Mouse (Mus musculus) heart, embryonic 15.5 days (tissue): ENCODE results near the gene Dnajc3. TPM values are rescaled to one million over a fixed set of nuclear protein-coding genes. Genes with fewer than 3 reads are reported as not detected.

Source experiments
- ATAC-seq: fragments of 200-750 bp; cut with Nextera tagmentation; replicated peaks from 2 replicates; pipeline ENCODE4 v1.8.0; 2017; ENCODE audit warnings: low read depth, moderate TSS enrichment; ENCODE audit not compliant: insufficient number of reproducible peaks, insufficient read depth, low FRiP score
- H3K27ac ChIP-seq: fragments of 300-500 bp; sonication (generic); 2 replicates; pipeline ENCODE4 v1.5.1; 2015; ENCODE audit warnings: mild to moderate bottlenecking, inconsistent platforms
- H3K27me3 ChIP-seq: fragments of 300-500 bp; sonication (generic); 2 replicates; pipeline ENCODE4 v1.6.1; 2015; ENCODE audit warnings: inconsistent platforms
- H3K36me3 ChIP-seq: fragments of 300-500 bp; sonication (generic); 2 replicates; pipeline ENCODE4 v1.6.1; 2015; ENCODE audit warnings: mild to moderate bottlenecking, inconsistent platforms
- H3K4me1 ChIP-seq: fragments of 300-500 bp; sonication (generic); replicated peaks from 2 replicates; pipeline ENCODE4 v1.6.1; 2015; ENCODE audit warnings: inconsistent platforms
- H3K4me2 ChIP-seq: fragments of 300-500 bp; sonication (generic); 2 replicates; pipeline ENCODE4 v1.6.1; 2015; ENCODE audit warnings: inconsistent platforms, mild to moderate bottlenecking, moderate library complexity
- H3K4me3 ChIP-seq: fragments of 300-500 bp; sonication (generic); 2 replicates; pipeline ENCODE4 v1.5.1; 2015; ENCODE audit warnings: mild to moderate bottlenecking, inconsistent platforms
- H3K9ac ChIP-seq: fragments of 300-500 bp; sonication (generic); 2 replicates; pipeline ENCODE4 v1.6.1; 2015; ENCODE audit warnings: mild to moderate bottlenecking, inconsistent platforms
- H3K9me3 ChIP-seq: fragments of 300-500 bp; sonication (generic); replicated peaks from 2 replicates; pipeline ENCODE4 v1.6.1; 2016; ENCODE audit warnings: inconsistent platforms
- WGBS: fragments of 180-500 bp; shearing (Covaris S2); methylation state at CpG from one replicate; pipeline ENCODE4 v1.1.7; 2015; ENCODE audit warnings: mixed read lengths; 5-methylcytosine and 5-hydroxymethylcytosine counted together
- polyA plus RNA-seq: library from polyadenylated mRNA; unstranded; fragments of >200 nt; fragmentation: Nextera tagmentation; extraction: Ambion mirVana; gene quantifications from 2 replicates; pipeline ENCODE4 v1.2.1, GENCODE M21; 2015

The Dnajc3 gene
- polyA plus RNA-seq, 1 experiment from 2014 or later, result 24.9 TPM

DNA sequence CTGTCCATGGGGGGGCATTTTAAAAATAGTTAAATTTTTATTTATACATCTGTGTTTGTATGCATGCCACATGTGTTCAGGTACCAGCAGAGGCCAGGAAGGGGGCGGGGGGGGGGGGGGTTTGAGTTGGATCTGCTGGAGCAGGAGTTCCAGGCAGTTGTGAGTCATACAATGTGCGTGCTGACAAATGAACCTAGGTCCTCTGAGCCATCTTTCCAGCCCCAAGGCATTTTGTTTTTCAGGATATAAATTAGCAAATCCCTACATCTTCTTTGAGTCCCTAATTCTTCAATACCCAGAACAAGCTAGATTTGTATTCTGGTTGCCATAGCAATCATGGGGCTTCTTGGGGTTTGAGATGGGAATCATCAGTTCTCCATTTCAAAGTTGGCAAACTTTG, 6.6 kb upstream of the Dnajc3 start:
- no peaks in the 10 kb centered on the region for H3K27me3 ChIP-seq
- no peak overlapping the region for H3K4me2 ChIP-seq
- no peaks in the 10 kb centered on the region for H3K36me3 ChIP-seq
- H3K9ac ChIP-seq, result no peak overlapping the region
- H3K4me1 ChIP-seq, result no peaks in the 10 kb centered on the region
- H3K9me3 ChIP-seq, result no peaks in the 10 kb centered on the region
- 86% methylated on average over 1 of the region's 2 CpGs for WGBS
- H3K27ac ChIP-seq, result no peak overlapping the region
- ATAC-seq, result no peak
- no peak overlapping the region for H3K4me3 ChIP-seq

DNA sequence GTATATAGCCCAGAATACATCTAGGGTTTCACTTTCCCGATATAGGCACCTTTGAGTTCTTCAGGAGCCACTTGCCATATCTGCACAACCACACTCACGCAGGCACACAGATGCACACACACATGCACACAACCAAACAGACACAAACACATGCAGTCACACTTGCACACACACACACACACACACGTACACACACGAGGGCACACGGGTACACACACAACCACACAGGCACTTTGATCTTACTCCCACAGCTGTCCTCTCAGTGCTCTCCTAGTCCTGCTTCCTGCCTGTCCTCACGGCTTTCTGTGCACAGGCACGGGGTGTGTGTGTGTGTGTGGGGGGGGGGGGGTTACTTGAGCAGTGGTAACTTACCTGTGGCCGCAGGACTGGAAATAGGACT, 4.8 kb upstream of the Dnajc3 start:
- no peak overlapping the region for H3K4me2 ChIP-seq
- no peak for ATAC-seq

DNA sequence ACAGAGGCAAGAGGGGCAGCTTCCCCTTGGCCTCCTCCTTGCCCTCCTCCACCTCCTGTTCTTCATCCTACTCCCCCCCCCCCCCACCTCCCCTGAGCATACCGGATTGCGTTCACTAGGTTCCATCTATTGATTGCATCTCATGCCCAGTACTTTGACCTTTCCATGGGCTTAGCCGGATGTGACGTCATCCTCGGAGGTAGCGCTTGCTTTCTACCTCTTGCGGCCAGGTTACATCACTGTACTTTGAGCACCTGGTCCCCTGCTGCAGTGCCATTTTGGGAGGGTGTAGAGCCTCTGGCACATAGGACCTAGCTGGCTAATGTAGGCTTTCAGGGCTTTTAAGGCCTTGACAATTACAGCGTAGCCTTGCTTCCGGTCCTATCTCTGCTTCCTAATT, 3.1 kb upstream of the Dnajc3 start:
- Histone ChIP-seq H3K36me3 (no peaks in the 10 kb centered on the region), H3K27me3 (no peaks in the 10 kb centered on the region), H3K9ac (no peak overlapping the region), H3K4me2 (no peak overlapping the region), H3K4me1 (peaks cover 18% of the 10 kb centered on the region), H3K27ac (no peak overlapping the region), H3K9me3 (no peaks in the 10 kb centered on the region), H3K4me3 (no peak overlapping the region)
- WGBS, result 87% methylated on average over 9 of the region's 9 CpGs
- no peak for ATAC-seq

More for the DNA sequence above, 4.8 kb upstream of the Dnajc3 start:
- H3K27me3 ChIP-seq, result no peaks in the 10 kb centered on the region
- H3K36me3 ChIP-seq, result no peaks in the 10 kb centered on the region
- H3K27ac ChIP-seq, result no peak overlapping the region
- H3K4me3 ChIP-seq, result no peak overlapping the region
- H3K9ac ChIP-seq, result no peak overlapping the region
- 61% methylated on average over 8 of the region's 8 CpGs for WGBS
- peaks cover 6% of the 10 kb centered on the region for H3K4me1 ChIP-seq
- H3K9me3 ChIP-seq, result no peaks in the 10 kb centered on the region

DNA sequence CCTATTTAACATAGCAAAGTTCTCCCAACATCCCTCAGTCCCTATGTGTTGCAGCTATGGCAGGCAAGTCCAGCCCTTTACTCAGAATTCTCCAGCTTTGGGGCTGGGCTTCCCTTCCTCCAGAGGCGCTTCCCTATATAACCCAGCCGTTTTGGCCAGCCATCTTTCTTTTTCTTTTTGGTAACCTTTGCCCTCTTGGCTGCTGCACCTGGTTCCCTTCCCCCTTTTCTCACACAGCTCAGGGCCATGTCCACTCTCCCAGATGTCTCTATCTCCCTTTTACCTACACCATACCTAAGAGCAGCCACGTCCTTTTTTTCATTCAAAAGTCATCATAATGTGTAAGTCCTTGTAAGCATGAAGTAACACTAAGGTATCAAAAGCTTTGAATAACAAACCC, 1.5 kb upstream of the Dnajc3 start:
- WGBS, result 64% methylated on average over 3 of the region's 3 CpGs

DNA sequence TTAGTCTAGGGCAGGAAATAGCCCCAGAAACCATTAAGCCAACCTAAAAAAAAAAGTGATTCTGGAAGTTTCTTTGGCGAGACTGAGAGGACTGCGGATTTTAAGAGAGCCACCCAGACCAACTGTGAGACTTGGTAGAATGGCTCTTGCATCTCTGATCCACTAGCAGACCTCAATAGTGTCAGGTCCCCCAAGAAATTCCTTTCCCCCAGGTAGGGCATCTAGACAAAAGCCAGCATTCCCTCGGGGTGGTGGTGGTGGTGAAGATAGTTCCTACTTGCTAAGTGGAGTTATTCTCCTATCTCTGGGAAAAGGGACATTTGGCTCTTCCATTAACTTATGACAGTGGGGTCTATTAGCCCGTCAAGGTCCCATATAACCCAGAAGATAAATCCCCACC, 824 bp upstream of the Dnajc3 start:
- Histone ChIP-seq H3K9me3 (no peaks in the 10 kb centered on the region), H3K4me1 (peaks cover 29% of the 10 kb centered on the region), H3K4me3 (peak overlapping the region; percentile 86), H3K4me2 (peak overlapping the region; percentile 80), H3K27ac (peak overlapping the region; percentile 89), H3K9ac (peak overlapping the region; percentile 65), H3K27me3 (no peaks in the 10 kb centered on the region), H3K36me3 (no peaks in the 10 kb centered on the region)
- no peak for ATAC-seq
- 31% methylated on average over 4 of the region's 4 CpGs for WGBS

More for the DNA sequence above, 1.5 kb upstream of the Dnajc3 start:
- H3K9me3 ChIP-seq, result no peaks in the 10 kb centered on the region
- H3K27ac ChIP-seq, result no peak overlapping the region
- H3K4me2 ChIP-seq, result no peak overlapping the region
- no peaks in the 10 kb centered on the region for H3K27me3 ChIP-seq
- no peaks in the 10 kb centered on the region for H3K36me3 ChIP-seq
- no peak overlapping the region for H3K9ac ChIP-seq
- H3K4me3 ChIP-seq, result no peak overlapping the region
- peaks cover 26% of the 10 kb centered on the region for H3K4me1 ChIP-seq
- ATAC-seq, result no peak

DNA sequence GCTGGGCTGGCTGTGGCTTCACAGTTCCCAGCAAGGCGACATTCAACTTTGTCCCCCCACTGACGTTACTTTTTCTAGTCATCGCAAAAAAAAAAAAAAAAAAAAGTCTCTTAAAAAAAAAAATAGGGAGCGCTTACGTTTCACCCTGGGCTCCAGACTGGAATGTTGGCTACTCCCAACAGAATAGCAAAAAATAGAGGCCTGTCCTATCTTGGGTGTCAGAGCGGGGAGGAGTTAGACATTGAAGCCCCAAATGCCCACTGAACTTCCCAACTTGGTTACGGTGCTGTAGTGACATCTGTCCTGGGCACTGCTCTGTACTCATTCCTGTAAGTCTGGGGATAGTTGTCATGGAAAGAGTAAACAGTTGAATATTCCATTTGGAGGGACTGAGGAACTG, 775 bp downstream of the Dnajc3 start:
- Histone ChIP-seq H3K4me1 (peaks cover 33% of the 10 kb centered on the region), H3K27me3 (no peaks in the 10 kb centered on the region), H3K4me2 (peak overlapping the region; percentile 80), H3K9ac (peak overlapping the region; percentile 97), H3K4me3 (peak overlapping the region; percentile 86), H3K36me3 (no peaks in the 10 kb centered on the region), H3K9me3 (no peaks in the 10 kb centered on the region), H3K27ac (peak overlapping the region; percentile 92)
- under 1% methylated on average over 7 of the region's 7 CpGs for WGBS
- no peak for ATAC-seq

DNA sequence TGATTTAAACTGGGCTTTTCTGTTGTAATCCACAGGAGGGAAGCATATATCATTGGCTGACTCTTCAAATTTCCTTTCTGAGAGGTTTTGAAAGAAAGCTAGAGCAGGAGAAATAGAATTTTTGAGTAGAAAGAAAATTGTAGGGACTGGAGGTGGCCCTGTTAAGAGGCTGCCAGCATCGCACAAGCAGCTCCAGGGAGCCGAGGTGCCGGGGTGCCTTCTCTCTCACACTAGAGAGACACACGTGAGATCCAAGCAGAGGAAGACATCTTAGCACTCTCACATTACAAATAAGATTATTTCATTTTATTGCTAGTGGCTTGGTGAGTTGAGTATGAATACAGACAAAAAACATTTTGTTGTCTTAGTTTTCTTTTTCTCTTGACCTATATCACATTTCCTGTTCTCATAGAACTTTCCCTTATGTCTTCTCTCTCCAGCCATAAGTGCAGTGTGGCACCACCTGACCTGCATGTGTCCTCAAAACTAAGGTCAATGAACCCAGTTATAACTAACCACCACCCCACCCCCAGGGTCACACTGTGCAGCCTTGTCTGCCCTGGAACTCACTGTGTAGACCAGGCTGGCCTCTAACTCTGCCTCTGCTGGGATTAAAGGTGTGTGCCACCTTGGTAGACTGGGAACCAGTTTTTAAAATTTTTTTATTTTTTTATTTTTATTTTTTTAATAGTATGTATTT, 3.2 kb downstream of the Dnajc3 start:
- H3K36me3 ChIP-seq, result no peaks in the 10 kb centered on the region
- no peak overlapping the region for H3K27ac ChIP-seq
- WGBS, result 64% methylated on average over 4 of the region's 4 CpGs
- H3K4me2 ChIP-seq, result no peak overlapping the region
- H3K27me3 ChIP-seq, result no peaks in the 10 kb centered on the region
- no peaks in the 10 kb centered on the region for H3K9me3 ChIP-seq
- ATAC-seq, result no peak
- no peak overlapping the region for H3K9ac ChIP-seq
- peaks cover 37% of the 10 kb centered on the region for H3K4me1 ChIP-seq
- no peak overlapping the region for H3K4me3 ChIP-seq

DNA sequence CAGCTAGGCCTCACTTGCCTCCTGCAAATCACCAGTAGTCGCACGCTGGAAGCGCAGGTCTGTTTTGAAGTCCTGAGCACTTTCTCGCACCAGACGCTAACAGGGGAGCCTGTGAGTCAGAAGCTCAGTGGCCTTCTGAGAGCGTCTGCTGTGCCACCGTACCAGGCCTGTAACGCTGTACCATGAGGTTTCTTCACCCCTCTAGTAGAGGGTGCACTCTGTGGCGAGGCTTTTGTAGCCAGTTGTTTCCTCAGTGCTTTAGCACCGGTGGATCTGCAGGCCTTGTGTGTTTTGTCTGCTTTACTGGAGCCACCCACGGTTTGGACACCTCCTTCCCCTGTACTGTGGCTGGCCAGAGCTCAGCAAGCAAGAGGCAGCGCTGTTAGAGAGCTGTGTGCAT, 4.3 kb downstream of the Dnajc3 start:
- H3K27ac ChIP-seq, result no peak overlapping the region
- 57% methylated on average over 12 of the region's 12 CpGs for WGBS
- H3K4me3 ChIP-seq, result no peak overlapping the region
- no peaks in the 10 kb centered on the region for H3K27me3 ChIP-seq
- H3K4me2 ChIP-seq, result no peak overlapping the region
- H3K4me1 ChIP-seq, result peaks cover 33% of the 10 kb centered on the region
- no peak for ATAC-seq
- H3K9me3 ChIP-seq, result no peaks in the 10 kb centered on the region
- H3K9ac ChIP-seq, result no peak overlapping the region
- H3K36me3 ChIP-seq, result no peaks in the 10 kb centered on the region

DNA sequence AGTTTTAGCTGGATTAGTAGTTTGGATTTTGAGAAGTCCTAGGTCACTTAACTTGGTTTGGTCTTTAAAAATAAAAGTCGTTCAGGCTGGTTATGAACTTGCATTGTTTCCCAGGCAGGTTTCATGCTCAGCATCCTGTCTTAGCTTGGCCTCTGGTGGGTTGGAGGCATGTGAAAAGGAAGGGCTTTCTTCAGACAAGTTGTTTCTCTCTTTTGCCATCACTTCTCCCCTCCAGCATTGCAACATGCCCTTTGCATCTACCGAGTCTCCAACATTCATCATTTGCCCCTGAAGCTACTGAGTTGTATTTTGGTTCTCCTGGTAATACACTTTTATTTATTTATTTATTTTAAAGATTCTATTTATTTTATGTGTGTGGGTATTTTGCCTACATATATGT, 6.9 kb downstream of the Dnajc3 start:
- no peaks in the 10 kb centered on the region for H3K9me3 ChIP-seq
- ATAC-seq, result no peak
- no peak overlapping the region for H3K27ac ChIP-seq
- H3K4me3 ChIP-seq, result no peak overlapping the region
- no peaks in the 10 kb centered on the region for H3K36me3 ChIP-seq
- no peaks in the 10 kb centered on the region for H3K27me3 ChIP-seq
- H3K4me2 ChIP-seq, result no peak overlapping the region
- H3K9ac ChIP-seq, result no peak overlapping the region
- WGBS, result 72% methylated on average over 2 of the region's 2 CpGs
- peaks cover 22% of the 10 kb centered on the region for H3K4me1 ChIP-seq

DNA sequence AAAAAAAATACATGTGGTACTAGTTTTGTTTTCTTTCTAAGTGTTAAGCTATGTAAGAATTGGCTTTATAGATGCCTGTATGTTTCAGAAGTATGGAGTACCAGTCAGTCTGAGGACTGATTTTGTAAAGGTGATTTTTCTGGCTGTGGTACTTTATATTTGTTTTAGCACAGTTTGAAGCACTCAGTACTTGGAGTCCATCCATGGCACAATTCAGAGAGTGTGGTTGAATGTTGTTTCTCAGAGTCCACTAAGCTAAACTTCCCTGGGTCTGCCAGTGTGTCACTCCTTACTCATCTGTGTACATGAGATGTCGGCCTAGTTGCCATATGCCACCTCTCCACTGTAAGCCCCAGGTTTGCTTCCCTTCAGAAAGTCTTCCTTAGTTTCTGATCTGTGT, 11.1 kb downstream of the Dnajc3 start:
- Histone ChIP-seq H3K9ac (no peak overlapping the region), H3K4me2 (no peak overlapping the region), H3K27me3 (no peaks in the 10 kb centered on the region), H3K36me3 (peaks cover 6% of the 10 kb centered on the region), H3K27ac (no peak overlapping the region), H3K4me1 (peaks cover 7% of the 10 kb centered on the region; the same call in 1 of the 2 replicates), H3K4me3 (no peak overlapping the region), H3K9me3 (no peaks in the 10 kb centered on the region)
- 87% methylated on average over 1 of the region's 1 CpGs for WGBS
- ATAC-seq, result no peak

DNA sequence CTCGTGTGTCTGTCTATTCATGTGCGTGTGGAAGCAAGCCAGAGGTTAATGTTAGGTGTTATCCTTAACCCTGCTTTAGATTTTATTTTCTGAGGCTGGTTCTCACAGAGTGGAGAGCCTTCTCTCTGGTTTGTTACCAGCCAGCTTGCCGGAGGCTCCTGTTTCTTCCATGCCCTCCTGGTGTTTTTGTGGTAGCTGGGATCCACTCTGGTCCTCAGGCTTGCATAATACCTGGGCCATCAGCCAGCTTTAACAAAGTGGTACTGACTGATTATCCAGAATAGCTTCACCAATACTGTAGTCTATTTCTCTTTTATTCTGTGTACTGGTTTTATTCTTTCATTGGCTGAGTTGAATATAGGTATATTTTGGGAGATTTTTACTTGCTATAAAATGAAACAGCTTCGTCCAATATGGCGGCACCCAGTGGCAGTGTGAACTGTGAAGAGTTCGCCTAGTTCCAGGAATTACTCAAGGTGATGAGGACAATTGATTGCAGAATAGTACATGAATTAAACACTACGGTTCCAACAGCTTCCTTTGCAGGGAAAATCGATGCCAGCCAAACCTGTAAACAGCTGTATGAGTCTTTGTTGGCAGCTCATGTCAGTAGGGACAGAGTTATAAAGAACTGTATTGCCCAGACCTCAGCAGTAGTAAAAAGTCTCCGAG, 14.3 kb downstream of the Dnajc3 start:
- Histone ChIP-seq H3K9ac (no peak overlapping the region), H3K27ac (no peak overlapping the region), H3K27me3 (no peaks in the 10 kb centered on the region), H3K36me3 (peaks cover 26% of the 10 kb centered on the region), H3K4me1 (peaks cover 3% of the 10 kb centered on the region; the same call in 1 of the 2 replicates), H3K4me2 (no peak overlapping the region), H3K9me3 (no peaks in the 10 kb centered on the region), H3K4me3 (no peak overlapping the region)
- WGBS, result 92% methylated on average over 9 of the region's 9 CpGs
- no peak for ATAC-seq

DNA sequence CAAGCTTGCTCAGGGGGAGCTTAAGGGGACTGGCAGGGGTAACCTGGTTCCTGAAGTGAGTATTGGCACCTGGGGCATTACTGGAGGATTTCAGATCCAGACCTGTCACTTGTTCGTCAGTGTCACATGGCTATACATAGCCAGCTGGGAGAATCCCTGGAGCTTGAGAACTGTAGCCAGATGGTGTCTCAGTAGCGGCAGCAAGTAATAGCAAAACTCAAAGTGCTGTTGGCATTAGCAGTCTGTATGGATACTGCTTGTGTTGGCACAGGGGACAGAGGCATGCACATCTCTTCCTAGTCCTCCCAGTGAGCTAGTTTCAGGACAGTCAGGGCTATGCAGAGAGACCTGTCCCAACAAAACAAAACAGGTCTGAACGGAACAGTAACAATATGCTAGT, 20.2 kb downstream of the Dnajc3 start:
- H3K27ac ChIP-seq, result no peak overlapping the region
- no peak overlapping the region for H3K4me3 ChIP-seq
- no peaks in the 10 kb centered on the region for H3K4me1 ChIP-seq
- WGBS, result 77% methylated on average over 3 of the region's 3 CpGs
- peaks cover 59% of the 10 kb centered on the region for H3K36me3 ChIP-seq
- H3K4me2 ChIP-seq, result no peak overlapping the region
- ATAC-seq, result no peak
- no peaks in the 10 kb centered on the region for H3K9me3 ChIP-seq
- no peak overlapping the region for H3K9ac ChIP-seq
- no peaks in the 10 kb centered on the region for H3K27me3 ChIP-seq
